Mouse (Mus musculus): ENCODE results near the gene Itpk1. TPM values are rescaled to one million over a fixed set of nuclear protein-coding genes. Genes with fewer than 3 reads are reported as not detected.

Itpk1 gene
- polyA plus RNA-seq, 1 experiment from 2014 or later: 20.8 TPM

DNA sequence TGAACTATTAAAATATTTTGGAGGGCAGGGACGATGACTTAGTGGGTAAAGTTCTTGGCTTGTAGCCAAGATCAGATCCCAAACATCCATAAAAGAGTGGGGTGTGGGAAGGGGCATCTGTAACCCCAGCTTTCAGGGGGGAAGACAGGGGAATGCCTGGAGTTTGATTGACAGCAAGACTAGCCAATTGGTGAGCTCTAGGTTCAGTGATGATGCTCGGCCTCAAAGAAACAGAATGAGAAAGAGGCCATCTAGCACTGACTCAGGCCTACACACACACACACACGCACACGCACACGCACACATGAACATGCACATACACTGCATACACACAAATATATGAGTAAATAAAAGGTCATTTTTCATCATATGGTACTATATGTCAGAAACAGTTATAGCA is 5.2 kb upstream of the Itpk1 start:
- H3K27me3 ChIP-seq: no peaks in the 10 kb centered on the region
- no peak overlapping the region for H3K9ac ChIP-seq
- no peaks in the 10 kb centered on the region for H3K36me3 ChIP-seq
- 81% methylated on average over 5 of the region's 5 CpGs for WGBS
- H3K9me3 ChIP-seq (replicated peaks): no peaks in the 10 kb centered on the region
- no peak overlapping the region for H3K4me2 ChIP-seq
- H3K27ac ChIP-seq: no peak overlapping the region
- ATAC-seq (replicated peaks; ENCODE audit: low FRiP score): no peak
- H3K4me1 ChIP-seq: peaks cover 25% of the 10 kb centered on the region
- H3K4me3 ChIP-seq (replicated peaks): no peak overlapping the region

DNA sequence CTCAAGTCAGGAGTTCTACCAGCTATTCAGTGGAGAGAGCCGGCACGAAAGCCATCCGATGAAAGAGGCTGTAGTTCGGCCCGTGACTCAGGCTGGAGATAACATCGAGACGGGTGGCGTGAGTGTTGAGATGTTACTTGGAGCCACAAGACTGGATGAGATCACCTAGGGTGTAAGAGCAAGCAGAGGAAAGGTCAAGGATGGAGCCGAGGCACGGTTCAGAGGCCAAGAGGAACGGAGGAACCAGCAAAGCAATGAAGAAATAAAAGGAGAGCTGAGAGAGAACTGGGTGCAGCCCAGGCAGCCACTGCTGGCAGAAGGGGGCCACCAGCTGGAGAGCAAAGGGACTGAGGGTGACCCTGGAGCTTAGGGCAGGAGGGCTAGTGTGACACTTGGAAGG is 3.5 kb upstream of the Itpk1 start:
- Histone ChIP-seq H3K4me3 (replicated peaks) (no peak overlapping the region), H3K9me3 (replicated peaks) (no peaks in the 10 kb centered on the region), H3K27ac (0 out of 2 replicates have a peak overlapping the region, but pooled peaks have one; percentile 18), H3K4me1 (peaks cover 34% of the 10 kb centered on the region), H3K27me3 (no peaks in the 10 kb centered on the region), H3K4me2 (no peak overlapping the region), H3K36me3 (no peaks in the 10 kb centered on the region), H3K9ac (no peak overlapping the region)
- 54% methylated on average over 11 of the region's 11 CpGs for WGBS
- ATAC-seq (replicated peaks; ENCODE audit: low FRiP score): no peak

DNA sequence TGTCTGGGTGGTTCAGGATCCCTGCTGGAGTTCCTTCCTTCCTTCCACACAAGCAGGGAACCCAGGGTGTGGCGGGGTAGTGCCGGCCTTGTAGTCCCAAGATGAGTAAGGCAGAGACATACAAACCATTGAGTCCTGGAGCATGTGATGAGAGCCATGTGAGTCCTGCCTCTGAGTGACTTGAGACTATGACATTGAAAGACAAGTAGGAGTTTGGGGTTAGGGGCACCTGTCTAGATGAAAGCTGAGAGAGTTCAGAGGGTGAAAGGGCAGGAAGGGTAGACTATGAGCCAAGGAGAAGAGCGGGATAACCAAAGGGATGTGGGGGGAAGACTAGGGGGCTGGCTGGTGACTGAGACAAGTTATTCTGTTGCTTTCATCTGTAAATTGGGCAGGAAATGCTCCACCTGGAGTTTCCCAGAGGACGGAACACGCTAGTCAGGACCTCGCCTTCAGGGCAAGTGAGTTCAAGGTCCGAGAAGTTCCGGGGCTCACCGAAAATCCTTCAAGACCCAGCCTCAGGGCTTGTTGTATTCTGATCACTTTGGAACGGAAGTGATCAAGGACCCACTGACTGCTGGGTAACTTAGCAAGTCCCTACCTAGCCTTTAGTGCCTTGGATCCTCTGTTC is 2.2 kb upstream of the Itpk1 start:
- Histone ChIP-seq H3K36me3 (no peaks in the 10 kb centered on the region), H3K4me3 (replicated peaks) (no peak overlapping the region), H3K27me3 (no peaks in the 10 kb centered on the region), H3K4me1 (peaks cover 46% of the 10 kb centered on the region), H3K27ac (no peak overlapping the region), H3K4me2 (no peak overlapping the region), H3K9ac (no peak overlapping the region), H3K9me3 (replicated peaks) (no peaks in the 10 kb centered on the region)
- no peak for ATAC-seq (replicated peaks; ENCODE audit: low FRiP score)
- 83% methylated on average over 10 of the region's 10 CpGs for WGBS

DNA sequence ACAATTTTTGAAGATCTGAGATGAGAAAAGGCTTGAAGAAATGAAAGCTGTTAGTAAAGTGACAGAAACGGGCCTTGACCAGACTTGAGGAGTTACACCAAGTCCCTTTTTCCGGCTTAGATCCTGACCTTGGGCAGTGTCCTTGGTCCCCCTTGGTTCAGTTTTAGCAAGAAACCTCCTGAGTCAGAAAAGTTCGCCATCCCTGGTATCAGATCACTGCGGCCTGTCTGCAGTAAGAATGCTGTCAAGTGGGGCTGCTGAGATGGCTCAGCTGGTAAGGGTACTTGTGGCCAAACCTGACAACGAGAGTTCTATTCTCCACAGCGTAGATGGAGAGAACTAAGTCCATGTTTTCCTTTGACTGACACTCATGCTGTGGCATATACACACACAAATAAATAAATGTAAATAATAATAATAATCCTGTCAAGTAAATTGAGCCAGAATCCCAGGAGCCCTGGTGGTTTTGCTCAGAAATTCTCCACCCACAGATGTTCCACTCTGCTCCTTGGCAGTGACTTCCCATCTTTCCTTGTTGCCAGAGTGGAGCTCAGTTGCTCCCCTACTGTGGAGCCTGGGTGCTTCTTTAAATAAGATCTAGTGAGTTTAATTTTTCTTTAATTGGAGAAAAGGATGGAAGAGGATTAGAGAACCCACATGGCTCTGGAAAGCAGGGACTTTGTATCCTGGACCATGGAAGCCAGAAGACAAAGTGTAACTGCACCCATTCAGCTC is 1.3 kb upstream of the Itpk1 start:
- peak overlapping the region; percentile 97 for H3K4me2 ChIP-seq
- no peak for ATAC-seq (replicated peaks; ENCODE audit: low FRiP score)
- peak overlapping the region; percentile 92; the same call in 1 of the 2 replicates for H3K27ac ChIP-seq
- H3K4me1 ChIP-seq: peaks cover 51% of the 10 kb centered on the region
- H3K27me3 ChIP-seq: no peaks in the 10 kb centered on the region
- H3K4me3 ChIP-seq (replicated peaks): peak overlapping the region; percentile 83; the same call in 1 of the 2 replicates
- H3K9ac ChIP-seq: no peak overlapping the region
- no peaks in the 10 kb centered on the region for H3K36me3 ChIP-seq
- WGBS: 46% methylated on average over 6 of the region's 6 CpGs
- no peaks in the 10 kb centered on the region for H3K9me3 ChIP-seq (replicated peaks)

DNA sequence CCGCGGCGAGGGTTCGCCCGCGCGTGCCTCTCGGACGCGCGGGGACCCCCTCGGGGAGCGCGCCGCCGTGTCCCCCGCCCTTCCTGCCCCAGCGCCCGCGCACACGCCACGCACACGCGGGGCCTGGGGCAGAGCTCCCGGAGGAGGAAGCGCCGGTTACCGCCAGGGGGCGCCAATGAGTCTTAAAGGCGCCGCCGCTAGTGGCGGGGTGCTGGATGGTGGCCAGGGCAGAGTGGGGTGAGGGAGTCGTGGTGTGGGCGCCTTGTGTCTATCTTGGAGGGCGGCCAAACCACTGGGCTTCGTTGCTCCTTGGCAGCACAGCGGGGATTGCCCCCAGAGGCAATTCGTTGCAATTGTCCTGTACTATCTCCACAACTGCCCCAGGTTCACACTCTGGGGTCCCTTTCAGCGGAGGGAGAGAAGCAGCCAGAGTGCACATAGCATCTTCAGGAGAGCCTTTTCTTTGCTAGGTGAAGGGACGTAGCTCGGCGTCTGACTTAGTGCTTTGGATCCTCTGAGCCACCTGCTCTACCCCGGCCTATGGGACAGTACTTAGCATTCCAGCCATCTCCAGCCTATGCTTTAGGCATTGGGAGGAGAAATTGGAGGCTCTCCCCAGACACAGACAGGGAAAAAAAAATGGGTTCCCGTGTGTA is 614 bp upstream of the Itpk1 start:
- Histone ChIP-seq H3K9ac (peak overlapping the region; percentile 76), H3K36me3 (no peaks in the 10 kb centered on the region), H3K4me3 (replicated peaks) (peak overlapping the region; percentile 83), H3K9me3 (replicated peaks) (no peaks in the 10 kb centered on the region), H3K4me1 (peaks cover 57% of the 10 kb centered on the region), H3K27me3 (no peaks in the 10 kb centered on the region), H3K4me2 (peak overlapping the region; percentile 97), H3K27ac (peak overlapping the region; percentile 92)
- ATAC-seq (replicated peaks; ENCODE audit: low FRiP score): peak; percentile 84
- WGBS: 2% methylated on average over 44 of the region's 45 CpGs

DNA sequence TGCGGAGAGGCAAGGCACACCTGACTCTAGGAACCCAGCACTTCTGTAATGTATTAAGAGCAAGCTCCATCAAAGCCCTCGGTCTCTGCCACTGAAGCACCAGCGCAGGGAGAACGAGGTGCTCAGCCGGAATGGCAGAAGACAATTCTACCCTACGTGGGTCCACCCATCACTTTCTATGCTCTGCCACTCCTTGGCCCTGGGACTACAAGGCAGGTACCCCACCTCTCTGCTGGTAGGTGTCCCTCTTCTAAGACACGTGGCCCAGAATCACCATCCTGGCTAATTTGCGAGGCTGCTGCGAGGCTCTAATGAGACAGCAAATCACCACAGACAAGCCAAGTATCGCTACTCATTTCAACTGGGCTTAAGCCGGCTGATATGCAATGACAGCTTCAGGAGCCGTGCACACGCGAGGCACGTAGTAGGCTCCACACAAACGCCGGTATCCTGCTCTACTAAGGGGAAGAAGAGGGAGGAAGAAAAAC is 765 bp downstream of the Itpk1 start:
- Histone ChIP-seq H3K9me3 (replicated peaks) (no peaks in the 10 kb centered on the region), H3K4me1 (peaks cover 71% of the 10 kb centered on the region), H3K27ac (peak overlapping the region; percentile 64), H3K4me3 (replicated peaks) (peak overlapping the region; percentile 83), H3K4me2 (peak overlapping the region; percentile 97), H3K9ac (peak overlapping the region; percentile 76), H3K27me3 (no peaks in the 10 kb centered on the region), H3K36me3 (no peaks in the 10 kb centered on the region)
- WGBS: 9% methylated on average over 17 of the region's 17 CpGs
- ATAC-seq (replicated peaks; ENCODE audit: low FRiP score): no peak; the same call in none of the 2 replicates

DNA sequence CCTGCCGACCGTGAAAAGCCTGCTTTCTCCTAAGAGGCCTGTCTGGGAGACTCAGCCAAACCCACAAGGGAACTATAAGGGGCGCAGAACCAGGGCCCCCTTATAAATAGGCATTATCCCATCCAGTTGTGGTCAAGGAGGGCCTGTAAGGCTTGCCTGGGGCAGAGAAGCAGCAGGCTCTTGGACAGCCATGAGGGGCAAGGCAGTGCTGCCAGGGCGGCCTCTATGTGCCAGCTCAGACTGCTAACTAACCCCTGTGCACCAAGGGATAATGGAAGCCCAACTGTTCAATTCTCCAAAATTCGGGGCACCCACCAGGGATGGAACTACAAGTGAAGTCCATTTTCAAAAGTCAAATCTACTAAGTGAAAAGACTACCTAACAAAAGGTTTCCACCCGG is 1.3 kb downstream of the Itpk1 start:
- Histone ChIP-seq H3K9me3 (replicated peaks) (no peaks in the 10 kb centered on the region), H3K4me1 (peaks cover 75% of the 10 kb centered on the region), H3K27me3 (no peaks in the 10 kb centered on the region), H3K4me3 (replicated peaks) (peak overlapping the region; percentile 83), H3K9ac (peak overlapping the region; percentile 76), H3K36me3 (no peaks in the 10 kb centered on the region), H3K27ac (peak overlapping the region; percentile 76; the same call in 1 of the 2 replicates), H3K4me2 (peak overlapping the region; percentile 97)
- whole genome bisulfite sequencing: 41% methylated on average over 6 of the region's 6 CpGs
- ATAC-seq (replicated peaks; ENCODE audit: low FRiP score): no peak

DNA sequence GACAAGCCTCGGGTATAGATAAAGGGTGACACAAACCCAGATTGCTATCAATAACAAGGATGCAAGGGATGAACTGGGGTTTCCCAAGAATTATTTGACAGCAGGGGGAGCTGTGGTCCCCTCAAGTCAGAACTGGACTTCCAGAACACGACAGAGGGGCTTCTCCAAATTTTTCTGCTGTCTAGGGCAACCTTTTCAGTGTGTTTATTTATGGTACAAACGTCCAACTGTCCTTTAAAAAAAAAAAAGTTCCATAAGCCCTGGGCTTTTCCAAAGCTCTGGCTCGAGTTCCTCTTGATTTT is 1.7 kb downstream of the Itpk1 start:
- 6% methylated on average over 4 of the region's 4 CpGs for WGBS
- no peaks in the 10 kb centered on the region for H3K9me3 ChIP-seq (replicated peaks)
- H3K4me3 ChIP-seq (replicated peaks): peak overlapping the region; percentile 83
- H3K27ac ChIP-seq: peak overlapping the region; percentile 76
- ATAC-seq (replicated peaks; ENCODE audit: low FRiP score): no peak
- no peaks in the 10 kb centered on the region for H3K36me3 ChIP-seq
- peak overlapping the region; percentile 97 for H3K4me2 ChIP-seq
- peaks cover 75% of the 10 kb centered on the region for H3K4me1 ChIP-seq
- no peaks in the 10 kb centered on the region for H3K27me3 ChIP-seq
- peak overlapping the region; percentile 76; the same call in 1 of the 2 replicates for H3K9ac ChIP-seq

DNA sequence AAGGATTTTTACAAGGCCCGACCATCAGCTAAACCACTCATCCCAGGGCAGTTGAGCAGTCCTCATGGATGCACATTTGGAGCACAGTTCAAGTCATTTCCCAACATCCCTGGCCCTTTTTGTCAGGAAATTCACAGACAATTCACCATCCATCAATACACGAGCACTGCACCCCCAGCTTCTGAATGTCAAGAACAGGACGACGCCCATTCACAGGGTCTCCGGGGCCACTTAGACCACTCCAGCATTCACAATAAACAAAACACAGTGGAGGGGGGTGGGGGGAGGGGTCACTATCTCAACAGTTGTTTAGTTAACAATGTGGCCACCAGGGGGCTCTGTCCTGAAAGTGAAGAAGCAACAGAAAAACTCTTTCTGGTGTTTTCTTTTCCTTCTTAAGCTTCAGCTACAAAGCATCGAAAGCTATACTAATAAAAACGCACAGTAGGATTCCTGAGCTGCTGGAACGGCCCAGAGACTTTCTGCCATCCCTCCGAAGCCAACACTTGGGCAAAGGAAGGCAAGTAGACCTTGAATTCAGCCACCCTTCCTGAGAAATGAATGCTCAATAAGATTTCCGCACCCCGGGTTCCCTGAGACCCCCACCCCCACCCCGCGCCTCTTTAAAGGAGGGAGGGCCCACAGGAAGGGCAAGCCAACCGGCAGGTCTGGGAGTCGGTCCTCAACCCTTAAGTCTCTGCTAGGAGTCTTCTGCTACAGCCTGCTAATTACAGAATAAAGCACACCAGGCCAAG is 2.2 kb downstream of the Itpk1 start:
- Histone ChIP-seq H3K9me3 (replicated peaks) (no peaks in the 10 kb centered on the region), H3K27ac (peak overlapping the region; percentile 76), H3K4me1 (peaks cover 75% of the 10 kb centered on the region), H3K4me2 (peak overlapping the region; percentile 97), H3K4me3 (replicated peaks) (peak overlapping the region; percentile 83), H3K36me3 (no peaks in the 10 kb centered on the region), H3K27me3 (no peaks in the 10 kb centered on the region), H3K9ac (peak overlapping the region; percentile 76; the same call in 1 of the 2 replicates)
- 9% methylated on average over 15 of the region's 15 CpGs for WGBS
- ATAC-seq (replicated peaks; ENCODE audit: low FRiP score): no peak

DNA sequence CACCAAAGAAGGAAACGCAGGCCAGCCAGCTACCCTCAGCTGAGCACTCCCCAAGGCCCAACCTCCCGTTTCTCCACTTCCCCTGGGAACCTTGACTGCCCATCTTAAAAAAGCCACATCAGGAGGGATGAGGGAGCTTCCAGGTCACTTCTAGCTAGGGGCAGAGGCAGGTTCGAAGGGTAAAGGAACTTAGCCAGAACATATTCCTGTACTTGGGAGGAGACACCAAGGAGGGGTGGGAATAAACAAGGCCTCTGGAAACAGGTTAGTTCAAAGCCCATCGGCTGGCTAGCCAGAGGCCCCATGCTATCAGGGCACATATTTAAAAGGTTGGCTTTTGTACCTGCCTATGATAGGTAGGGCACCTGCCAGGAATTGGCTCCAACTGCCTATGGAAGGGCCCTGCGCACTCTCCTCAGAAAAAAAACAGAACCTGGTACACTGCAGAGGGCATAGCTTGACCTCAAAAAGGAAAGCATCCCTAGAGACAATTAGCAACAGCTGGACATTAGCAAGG is 3.0 kb downstream of the Itpk1 start:
- Histone ChIP-seq H3K9ac (no peak overlapping the region), H3K9me3 (replicated peaks) (no peaks in the 10 kb centered on the region), H3K27me3 (no peaks in the 10 kb centered on the region), H3K4me2 (no peak overlapping the region), H3K27ac (no peak overlapping the region), H3K36me3 (no peaks in the 10 kb centered on the region), H3K4me1 (peaks cover 83% of the 10 kb centered on the region), H3K4me3 (replicated peaks) (no peak overlapping the region)
- ATAC-seq (replicated peaks; ENCODE audit: low FRiP score): no peak
- WGBS: 91% methylated on average over 5 of the region's 5 CpGs

DNA sequence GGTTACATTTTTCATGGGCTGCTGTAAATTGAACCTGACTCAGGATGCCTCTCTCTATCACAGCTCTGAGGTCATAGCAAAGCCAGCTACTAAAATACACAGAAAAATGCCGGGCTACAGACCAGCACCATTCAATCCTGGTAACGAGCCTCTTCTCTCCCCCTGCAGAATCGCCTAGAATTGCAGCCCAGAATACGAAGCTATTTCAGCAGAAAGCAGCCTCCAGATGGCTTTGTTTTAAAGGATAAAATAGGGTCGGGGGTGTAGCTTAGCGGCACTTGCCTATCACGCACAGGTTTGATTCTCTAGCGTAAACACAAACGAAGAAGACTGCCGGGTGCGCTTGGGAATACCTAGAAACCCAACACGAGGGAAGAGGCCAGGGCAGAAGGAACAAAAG is 4.3 kb downstream of the Itpk1 start:
- no peaks in the 10 kb centered on the region for H3K36me3 ChIP-seq
- no peak overlapping the region for H3K4me2 ChIP-seq
- H3K4me1 ChIP-seq: peaks cover 87% of the 10 kb centered on the region
- no peaks in the 10 kb centered on the region for H3K9me3 ChIP-seq (replicated peaks)
- H3K4me3 ChIP-seq (replicated peaks): no peak overlapping the region
- H3K27me3 ChIP-seq: no peaks in the 10 kb centered on the region
- H3K27ac ChIP-seq: peak overlapping the region; percentile 37; the same call in 1 of the 2 replicates
- H3K9ac ChIP-seq: no peak overlapping the region
- 47% methylated on average over 12 of the region's 12 CpGs for WGBS
- ATAC-seq (replicated peaks; ENCODE audit: low FRiP score): no peak
